Mouse (Mus musculus): Measurements from ENCODE around the gene 4933427D14Rik. TPM values are rescaled to one million over a fixed set of nuclear protein-coding genes. Genes with fewer than 3 reads are reported as not detected.

The 4933427D14Rik gene
- total and polyA plus RNA-seq, 3 experiments: 4.0 to 22.4 (median 17.0) TPM

- ATAC-seq (ENCODE audit: extremely low read depth, insufficient number of reproducible peaks, low FRiP score, poor library complexity, severe bottlenecking): no peak
- Histone ChIP-seq H3K4me1 (ENCODE audit: insufficient read depth, low read depth, low read length) (no peaks in the 10 kb centered on the region), H3K36me3 (replicated peaks) (no peaks in the 10 kb centered on the region), H3K27me3 (ENCODE audit: insufficient read depth, low read length) (no peaks in the 10 kb centered on the region), H3K4me3 (ENCODE audit: low read depth, low read length) (no peak overlapping the region), H3K9me3 (replicated peaks) (peaks cover 16% of the 10 kb centered on the region)
- DNase-seq (ENCODE audit: low spot score): no peak
- TF ChIP-seq CTCF (IDR thresholded peaks at IDR 0.05; ENCODE audit: low read depth, low read length) (no peak), POLR2AphosphoS5 (IDR thresholded peaks at IDR 0.05; ENCODE audit: insufficient replicate concordance, low read depth, low read length) (no peak), GATA1 (IDR thresholded peaks at IDR 0.05; ENCODE audit: borderline replicate concordance, low read length) (no peak), GATA2 (IDR thresholded peaks at IDR 0.05; ENCODE audit: borderline replicate concordance, low read depth, low read length) (no peak), TAL1 (conservative IDR thresholded peaks at IDR 0.05; ENCODE audit: low read depth, low read length) (no peak)
These were observed 74.2 kb downstream of the 4933427D14Rik start for GRCm38 (mm10) chr11:72133075-72133474.

- ATAC-seq (ENCODE audit: extremely low read depth, insufficient number of reproducible peaks, low FRiP score, poor library complexity, severe bottlenecking): no peak
These were observed 75.0 kb downstream of the 4933427D14Rik start for GRCm38 (mm10) chr11:72132266-72132665.

GRCm38 (mm10) chr11:72131697-72132096 lies 75.6 kb downstream of the 4933427D14Rik start:
- peaks cover 16% of the 10 kb centered on the region for H3K9me3 ChIP-seq (replicated peaks)
- H3K4me1 ChIP-seq (ENCODE audit: insufficient read depth, low read depth, low read length): no peaks in the 10 kb centered on the region
- TF ChIP-seq TAL1 (conservative IDR thresholded peaks at IDR 0.05; ENCODE audit: low read depth, low read length): no peak
- no peak for TF ChIP-seq CTCF (IDR thresholded peaks at IDR 0.05; ENCODE audit: low read depth, low read length)
- no peak for TF ChIP-seq GATA2 (IDR thresholded peaks at IDR 0.05; ENCODE audit: borderline replicate concordance, low read depth, low read length)
- TF ChIP-seq GATA1 (IDR thresholded peaks at IDR 0.05; ENCODE audit: borderline replicate concordance, low read length): no peak
- no peak for TF ChIP-seq POLR2AphosphoS5 (IDR thresholded peaks at IDR 0.05; ENCODE audit: insufficient replicate concordance, low read depth, low read length)
- ATAC-seq (ENCODE audit: extremely low read depth, insufficient number of reproducible peaks, low FRiP score, poor library complexity, severe bottlenecking) (no peak), DNase-seq (ENCODE audit: low spot score) (no peak)
- H3K27me3 ChIP-seq (ENCODE audit: insufficient read depth, low read length): no peaks in the 10 kb centered on the region
- H3K36me3 ChIP-seq (replicated peaks): no peaks in the 10 kb centered on the region
- H3K4me3 ChIP-seq (ENCODE audit: low read depth, low read length): no peak overlapping the region

More at GRCm38 (mm10) chr11:72132266-72132665, 75.0 kb downstream of the 4933427D14Rik start:
- Histone ChIP-seq H3K4me1 (ENCODE audit: insufficient read depth, low read depth, low read length) (no peaks in the 10 kb centered on the region), H3K27me3 (ENCODE audit: insufficient read depth, low read length) (no peaks in the 10 kb centered on the region), H3K4me3 (ENCODE audit: low read depth, low read length) (no peak overlapping the region), H3K36me3 (replicated peaks) (no peaks in the 10 kb centered on the region), H3K9me3 (replicated peaks) (peaks cover 16% of the 10 kb centered on the region)
- DNase-seq (ENCODE audit: low spot score): no peak
- TF ChIP-seq GATA1 (IDR thresholded peaks at IDR 0.05; ENCODE audit: borderline replicate concordance, low read length): no peak

- Histone ChIP-seq H3K9me3 (replicated peaks) (peaks cover 14% of the 10 kb centered on the region), H3K4me3 (ENCODE audit: low read depth, low read length) (no peak overlapping the region), H3K4me1 (ENCODE audit: insufficient read depth, low read depth, low read length) (no peaks in the 10 kb centered on the region), H3K36me3 (replicated peaks) (no peaks in the 10 kb centered on the region), H3K27me3 (ENCODE audit: insufficient read depth, low read length) (no peaks in the 10 kb centered on the region)
- no peak for ATAC-seq (ENCODE audit: extremely low read depth, insufficient number of reproducible peaks, low FRiP score, poor library complexity, severe bottlenecking)
- no peak for DNase-seq (ENCODE audit: low spot score)
- TF ChIP-seq GATA2 (IDR thresholded peaks at IDR 0.05; ENCODE audit: borderline replicate concordance, low read depth, low read length): no peak
- no peak for TF ChIP-seq POLR2AphosphoS5 (IDR thresholded peaks at IDR 0.05; ENCODE audit: insufficient replicate concordance, low read depth, low read length)
- no peak for TF ChIP-seq GATA1 (IDR thresholded peaks at IDR 0.05; ENCODE audit: borderline replicate concordance, low read length)
- no peak for TF ChIP-seq TAL1 (conservative IDR thresholded peaks at IDR 0.05; ENCODE audit: low read depth, low read length)
- no peak for TF ChIP-seq CTCF (IDR thresholded peaks at IDR 0.05; ENCODE audit: low read depth, low read length)
These were observed 76.4 kb downstream of the 4933427D14Rik start for GRCm38 (mm10) chr11:72130905-72131304.

GRCm38 (mm10) chr11:72130472-72130871 lies 76.8 kb downstream of the 4933427D14Rik start:
- Histone ChIP-seq H3K4me1 (ENCODE audit: insufficient read depth, low read depth, low read length) (no peaks in the 10 kb centered on the region), H3K27me3 (ENCODE audit: insufficient read depth, low read length) (no peaks in the 10 kb centered on the region), H3K9me3 (replicated peaks) (peaks cover 11% of the 10 kb centered on the region), H3K4me3 (ENCODE audit: low read depth, low read length) (no peak overlapping the region), H3K36me3 (replicated peaks) (no peaks in the 10 kb centered on the region)
- DNase-seq (ENCODE audit: low spot score) (no peak), ATAC-seq (ENCODE audit: extremely low read depth, insufficient number of reproducible peaks, low FRiP score, poor library complexity, severe bottlenecking) (no peak)
- TF ChIP-seq GATA2 (IDR thresholded peaks at IDR 0.05; ENCODE audit: borderline replicate concordance, low read depth, low read length) (no peak), GATA1 (IDR thresholded peaks at IDR 0.05; ENCODE audit: borderline replicate concordance, low read length) (no peak), CTCF (IDR thresholded peaks at IDR 0.05; ENCODE audit: low read depth, low read length) (no peak), TAL1 (conservative IDR thresholded peaks at IDR 0.05; ENCODE audit: low read depth, low read length) (no peak), POLR2AphosphoS5 (IDR thresholded peaks at IDR 0.05; ENCODE audit: insufficient replicate concordance, low read depth, low read length) (no peak)

- Histone ChIP-seq H3K36me3 (replicated peaks) (no peaks in the 10 kb centered on the region), H3K9me3 (replicated peaks) (peaks cover 6% of the 10 kb centered on the region; the same call in 1 of the 2 replicates), H3K4me1 (ENCODE audit: insufficient read depth, low read depth, low read length) (no peaks in the 10 kb centered on the region), H3K4me3 (ENCODE audit: low read depth, low read length) (no peak overlapping the region), H3K27me3 (ENCODE audit: insufficient read depth, low read length) (no peaks in the 10 kb centered on the region)
- ATAC-seq (ENCODE audit: extremely low read depth, insufficient number of reproducible peaks, low FRiP score, poor library complexity, severe bottlenecking) (no peak), DNase-seq (ENCODE audit: low spot score) (no peak)
- TF ChIP-seq CTCF (IDR thresholded peaks at IDR 0.05; ENCODE audit: low read depth, low read length) (no peak), GATA1 (IDR thresholded peaks at IDR 0.05; ENCODE audit: borderline replicate concordance, low read length) (no peak), GATA2 (IDR thresholded peaks at IDR 0.05; ENCODE audit: borderline replicate concordance, low read depth, low read length) (no peak), POLR2AphosphoS5 (IDR thresholded peaks at IDR 0.05; ENCODE audit: insufficient replicate concordance, low read depth, low read length) (no peak), TAL1 (conservative IDR thresholded peaks at IDR 0.05; ENCODE audit: low read depth, low read length) (no peak)
These were observed 77.2 kb downstream of the 4933427D14Rik start for GRCm38 (mm10) chr11:72130021-72130420.

Measured in G1E (cell line).